Mouse (Mus musculus) forebrain, embryonic 16.5 days (tissue): ENCODE results near the gene Cavin2. TPM values are rescaled to one million over a fixed set of nuclear protein-coding genes. Genes with fewer than 3 reads are reported as not detected.
A peak's percentile ranks its signal among the peaks of the same experiment; 100 is the strongest.

ENCODE experiments used
- ATAC-seq: fragments of 200-750 bp; cut with Nextera tagmentation; 2 replicates; pipeline ENCODE4 v1.8.0; 2017; ENCODE audit warnings: mild to moderate bottlenecking, moderate library complexity
- H3K27ac ChIP-seq: fragments of 300-500 bp; sonication (generic); 2 replicates; pipeline ENCODE4 v1.5.1; 2014; ENCODE audit warnings: low read length, control low read depth
- H3K27me3 ChIP-seq: fragments of 300-500 bp; sonication (generic); replicated peaks from 2 replicates; pipeline ENCODE4 v1.6.1; 2014; ENCODE audit warnings: low read length; ENCODE audit not compliant: control insufficient read depth, insufficient read depth
- H3K36me3 ChIP-seq: fragments of 300-500 bp; sonication (generic); 2 replicates; pipeline ENCODE4 v1.6.1; 2014; ENCODE audit not compliant: control insufficient read depth, insufficient read depth
- H3K4me1 ChIP-seq: fragments of 300-500 bp; sonication (generic); replicated peaks from 2 replicates; pipeline ENCODE4 v1.6.1; 2014; ENCODE audit warnings: low read length; ENCODE audit not compliant: control insufficient read depth, insufficient read depth
- H3K4me2 ChIP-seq: fragments of 300-500 bp; sonication (generic); 2 replicates; pipeline ENCODE4 v1.6.1; 2014; ENCODE audit warnings: mild to moderate bottlenecking, low read length, control low read depth
- H3K4me3 ChIP-seq: fragments of 300-500 bp; sonication (generic); replicated peaks from 2 replicates; pipeline ENCODE4 v1.5.1; 2014; ENCODE audit warnings: mild to moderate bottlenecking, low read length, control low read depth
- H3K9ac ChIP-seq: fragments of 300-500 bp; sonication (generic); replicated peaks from 2 replicates; pipeline ENCODE4 v1.6.1; 2014; ENCODE audit warnings: low read depth, low read length, control low read depth
- H3K9me3 ChIP-seq: fragments of 300-500 bp; sonication (generic); 2 replicates; pipeline ENCODE4 v1.6.1; 2016; ENCODE audit warnings: low read length; ENCODE audit not compliant: control insufficient read depth
- WGBS: fragments of 180-500 bp; shearing (Covaris S2); extraction: QIAGEN DNeasy Blood & Tissue Kit; methylation state at CpG from one replicate; pipeline ENCODE4 v1.1.7; 2014; 5-methylcytosine and 5-hydroxymethylcytosine counted together
- polyA plus RNA-seq: library from polyadenylated mRNA; unstranded; fragments of >200 nt; fragmentation: Nextera tagmentation; extraction: Ambion mirVana; gene quantifications from 2 replicates; pipeline ENCODE4 v1.2.1, GENCODE M21; 2015

The Cavin2 gene
- polyA plus RNA-seq, 1 experiment from 2014 or later, result 5.2 TPM

DNA sequence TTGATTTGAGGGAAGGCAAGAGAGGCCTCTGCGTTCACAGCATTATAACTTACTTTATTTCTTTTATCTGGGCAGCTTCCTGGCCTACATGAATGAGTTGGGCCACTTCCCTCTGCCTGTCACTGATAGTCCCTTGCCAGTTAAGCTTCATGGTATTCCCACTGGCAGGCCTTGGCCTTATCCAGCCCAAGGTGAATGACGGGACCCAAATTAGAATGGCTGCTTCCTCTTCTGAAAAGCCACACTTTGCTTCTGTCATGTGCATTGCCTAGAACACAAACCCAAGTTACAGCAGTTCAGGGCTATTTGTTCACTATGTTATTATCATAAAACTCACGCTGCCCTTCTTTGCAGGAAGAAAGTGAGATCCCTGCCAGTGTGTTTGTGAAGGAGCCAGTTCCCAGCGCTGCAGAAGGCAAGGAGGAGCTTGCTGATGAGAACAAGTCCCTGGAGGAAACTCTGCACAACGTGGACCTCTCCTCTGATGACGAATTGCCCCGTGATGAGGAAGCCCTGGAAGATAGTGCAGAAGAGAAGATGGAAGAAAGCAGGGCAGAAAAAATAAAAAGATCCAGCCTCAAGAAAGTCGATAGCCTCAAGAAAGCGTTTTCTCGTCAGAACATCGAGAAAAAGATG is 11.5 kb downstream of the Cavin2 start:
- Histone ChIP-seq H3K9ac (no peak overlapping the region), H3K4me1 (no peaks in the 10 kb centered on the region), H3K4me2 (no peak overlapping the region), H3K36me3 (no peaks in the 10 kb centered on the region), H3K9me3 (no peaks in the 10 kb centered on the region), H3K4me3 (no peak overlapping the region), H3K27ac (no peak overlapping the region), H3K27me3 (no peaks in the 10 kb centered on the region)
- WGBS, result 85% methylated on average over 11 of the region's 11 CpGs
- no peak for ATAC-seq

DNA sequence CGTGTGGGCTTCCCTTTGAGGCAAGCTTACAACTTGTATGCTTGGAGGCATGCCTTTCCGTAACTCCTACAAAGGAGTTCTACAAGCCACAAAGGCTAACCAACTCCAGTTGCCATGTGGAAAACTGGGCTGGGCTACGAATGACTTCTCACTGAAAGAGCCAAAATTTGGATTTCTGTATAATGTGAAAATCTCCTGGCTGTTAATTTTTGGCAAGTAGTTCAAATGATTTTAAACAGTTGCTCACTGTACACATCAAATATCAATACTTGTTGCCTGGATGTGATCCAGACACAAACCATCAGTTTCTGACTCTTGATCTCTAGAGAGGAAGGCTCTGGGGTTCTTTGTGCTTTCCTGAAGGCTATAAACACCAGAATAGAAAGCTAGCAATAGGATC is 18.1 kb downstream of the Cavin2 start:
- ATAC-seq, result no peak
- no peak overlapping the region for H3K4me3 ChIP-seq
- 81% methylated on average over 3 of the region's 3 CpGs for WGBS
- no peak overlapping the region for H3K4me2 ChIP-seq
- H3K9me3 ChIP-seq, result no peaks in the 10 kb centered on the region
- H3K36me3 ChIP-seq, result no peaks in the 10 kb centered on the region
- H3K27ac ChIP-seq, result no peak overlapping the region
- H3K27me3 ChIP-seq, result no peaks in the 10 kb centered on the region
- H3K4me1 ChIP-seq, result no peaks in the 10 kb centered on the region
- H3K9ac ChIP-seq, result no peak overlapping the region

DNA sequence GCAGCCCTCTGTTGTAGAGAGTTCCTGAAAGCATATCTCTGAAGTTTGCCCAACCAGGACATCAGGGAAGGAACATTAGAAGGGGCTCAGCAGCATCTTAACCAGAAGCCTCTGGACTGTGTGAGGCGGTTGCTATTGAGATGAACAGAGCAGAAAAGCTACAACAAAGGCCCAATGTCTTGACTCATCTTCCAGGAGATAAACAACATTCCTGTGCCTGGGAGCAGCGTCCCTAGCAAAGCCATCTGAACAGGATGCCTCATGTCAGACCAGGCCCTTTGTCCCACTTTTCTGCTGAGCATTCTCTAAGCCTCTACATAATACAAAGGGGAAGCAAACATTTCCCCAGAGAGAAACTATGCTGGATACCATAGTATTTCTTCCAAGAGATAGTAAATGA is 26.6 kb downstream of the Cavin2 start:
- H3K27ac ChIP-seq, result no peak overlapping the region
- H3K36me3 ChIP-seq, result no peaks in the 10 kb centered on the region
- H3K4me1 ChIP-seq, result no peaks in the 10 kb centered on the region
- H3K9me3 ChIP-seq, result no peaks in the 10 kb centered on the region
- 54% methylated on average over 2 of the region's 2 CpGs for WGBS
- ATAC-seq, result no peak
- no peak overlapping the region for H3K9ac ChIP-seq
- no peak overlapping the region for H3K4me3 ChIP-seq
- H3K4me2 ChIP-seq, result no peak overlapping the region
- no peaks in the 10 kb centered on the region for H3K27me3 ChIP-seq

DNA sequence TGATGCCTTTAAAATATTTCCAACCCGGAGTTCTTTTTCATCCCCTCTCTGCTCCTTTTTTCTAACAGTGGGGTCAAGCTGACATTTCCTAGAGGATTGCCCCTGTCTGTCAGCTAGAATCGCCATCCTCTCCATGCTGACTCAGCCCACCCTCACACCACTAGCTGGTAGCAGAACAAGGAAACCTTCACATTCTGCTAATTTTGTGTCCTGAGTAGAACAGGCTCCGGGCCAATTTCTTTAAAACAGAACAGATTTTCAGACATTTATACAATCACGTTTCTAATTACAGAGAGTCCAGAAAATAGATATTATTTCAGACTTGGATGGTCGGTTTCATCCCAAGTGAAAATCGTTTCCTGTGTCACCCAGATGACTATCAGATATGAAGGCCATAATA is 34.6 kb downstream of the Cavin2 start:
- Histone ChIP-seq H3K4me1 (no peaks in the 10 kb centered on the region), H3K27ac (no peak overlapping the region), H3K4me2 (no peak overlapping the region), H3K9ac (no peak overlapping the region), H3K36me3 (no peaks in the 10 kb centered on the region), H3K27me3 (no peaks in the 10 kb centered on the region), H3K9me3 (no peaks in the 10 kb centered on the region), H3K4me3 (no peak overlapping the region)
- 67% methylated on average over 6 of the region's 6 CpGs for WGBS
- ATAC-seq, result no peak

DNA sequence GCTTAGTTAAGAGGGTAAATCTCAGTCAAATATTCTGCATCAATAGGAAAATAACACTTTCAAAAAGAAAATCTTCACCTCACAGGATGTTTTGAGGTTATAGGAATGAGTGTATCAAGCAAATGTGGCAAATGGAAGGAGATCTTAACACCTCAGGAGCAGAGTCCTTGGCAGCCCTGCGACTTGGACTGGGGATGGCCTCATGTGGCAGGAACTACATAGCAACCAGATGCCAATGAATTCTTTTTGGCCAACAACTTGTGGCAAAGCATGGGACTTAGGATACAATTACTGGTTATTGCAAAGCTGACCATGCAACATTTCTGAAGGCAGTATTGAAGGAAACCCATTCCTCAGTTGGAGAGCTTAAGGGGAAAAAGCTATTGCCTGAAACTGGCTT is 39.6 kb downstream of the Cavin2 start:
- Histone ChIP-seq H3K4me1 (0 out of 2 replicates have a peak, but pooled peaks cover 2% of the 10 kb centered on the region), H3K4me3 (no peak overlapping the region), H3K9me3 (no peaks in the 10 kb centered on the region), H3K27ac (no peak overlapping the region), H3K36me3 (no peaks in the 10 kb centered on the region), H3K4me2 (no peak overlapping the region), H3K27me3 (no peaks in the 10 kb centered on the region), H3K9ac (no peak overlapping the region)
- no peak for ATAC-seq
- WGBS, result 100% methylated on average over 1 of the region's 1 CpGs

DNA sequence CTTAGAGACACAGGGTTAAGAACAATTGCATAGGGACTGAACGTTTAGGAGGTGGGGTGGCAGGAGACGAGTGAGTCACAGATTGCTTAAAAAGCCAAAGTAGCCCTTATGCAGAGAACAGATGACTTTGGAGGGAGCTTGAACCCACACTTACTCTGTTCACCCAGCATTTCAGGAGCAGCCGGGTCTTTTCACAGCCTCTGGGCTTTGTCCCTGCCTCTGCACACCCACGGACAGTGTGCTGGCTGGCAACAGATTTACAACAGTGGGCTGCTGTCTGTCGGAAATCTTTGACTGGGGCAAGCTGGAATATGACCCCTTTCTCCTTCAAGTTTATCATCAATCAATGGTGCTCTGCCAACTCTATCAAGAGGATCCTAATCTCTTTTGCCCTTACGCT is 44.1 kb downstream of the Cavin2 start:
- Histone ChIP-seq H3K9ac (no peak overlapping the region), H3K4me2 (no peak overlapping the region)

DNA sequence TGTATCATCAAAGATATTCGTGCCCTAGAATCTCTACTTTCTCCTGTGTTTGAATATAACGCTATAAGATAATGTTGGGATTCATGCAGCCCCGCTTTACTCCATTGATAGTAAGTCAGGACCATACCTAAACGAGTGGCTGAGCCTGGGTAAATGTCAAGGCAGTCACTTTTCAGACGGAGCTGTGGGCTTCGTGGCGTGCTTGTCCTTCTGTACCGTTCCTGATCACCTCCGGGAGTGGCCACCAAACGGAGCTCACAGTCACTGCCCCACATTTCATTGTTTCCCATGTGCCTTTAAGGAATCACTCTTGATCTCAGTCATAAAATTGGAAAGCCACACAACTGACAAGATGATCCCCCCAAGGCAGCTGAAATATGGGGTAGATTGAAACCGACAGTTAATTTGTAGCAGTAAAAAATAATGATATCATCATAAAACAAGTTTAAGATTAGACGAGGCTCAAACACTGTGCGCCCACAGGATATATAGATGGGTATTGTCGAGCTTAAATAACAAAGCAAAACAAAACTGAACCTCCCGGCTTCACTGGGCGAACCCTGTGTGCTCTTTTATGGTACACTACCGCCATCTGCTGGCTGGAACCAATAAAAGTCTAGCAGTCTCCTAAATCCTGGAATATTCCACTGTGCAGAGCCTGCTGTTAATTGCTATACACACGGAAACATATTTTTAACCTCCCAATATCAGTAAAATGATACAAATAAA is 44.8 kb downstream of the Cavin2 start:
- Histone ChIP-seq H3K9me3 (no peaks in the 10 kb centered on the region), H3K4me1 (peaks cover 5% of the 10 kb centered on the region; the same call in 1 of the 2 replicates), H3K27ac (peak overlapping the region; percentile 67), H3K4me2 (peak overlapping the region; percentile 44), H3K4me3 (peak overlapping the region; percentile 30), H3K27me3 (no peaks in the 10 kb centered on the region), H3K36me3 (no peaks in the 10 kb centered on the region), H3K9ac (peak overlapping the region; percentile 40)
- 26% methylated on average over 18 of the region's 18 CpGs for WGBS
- peak; percentile 95 for ATAC-seq

More for the DNA sequence above, 44.1 kb downstream of the Cavin2 start:
- Histone ChIP-seq H3K27ac (no peak overlapping the region), H3K4me1 (peaks cover 5% of the 10 kb centered on the region; the same call in 1 of the 2 replicates), H3K9me3 (no peaks in the 10 kb centered on the region), H3K4me3 (no peak overlapping the region), H3K36me3 (no peaks in the 10 kb centered on the region), H3K27me3 (no peaks in the 10 kb centered on the region)
- ATAC-seq, result no peak
- 68% methylated on average over 6 of the region's 6 CpGs for WGBS

DNA sequence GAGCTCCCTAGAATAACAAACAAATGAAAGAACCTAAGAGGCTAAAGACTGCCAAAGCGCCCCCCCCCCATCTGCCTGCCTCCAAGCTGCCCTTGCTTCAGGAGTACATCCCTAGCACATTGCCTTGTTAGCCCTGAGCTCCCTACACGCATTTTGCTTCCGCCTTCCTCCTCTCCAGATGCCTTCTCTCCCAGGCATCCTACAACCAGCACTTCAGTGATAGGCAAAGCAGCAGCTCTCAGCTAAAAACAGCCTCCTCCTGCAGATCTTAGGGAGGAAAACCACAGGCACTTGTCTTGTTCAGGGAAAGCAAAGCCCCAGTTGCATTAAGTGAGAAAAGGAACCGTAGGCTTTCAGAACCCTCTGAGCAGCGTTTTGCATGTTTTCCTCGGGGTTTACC is 45.4 kb downstream of the Cavin2 start:
- H3K27ac ChIP-seq, result peak overlapping the region; percentile 67
- peak; percentile 73 for ATAC-seq
- WGBS, result 27% methylated on average over 6 of the region's 6 CpGs
- H3K36me3 ChIP-seq, result no peaks in the 10 kb centered on the region
- H3K4me2 ChIP-seq, result peak overlapping the region; percentile 33
- peak overlapping the region; percentile 40 for H3K9ac ChIP-seq
- no peaks in the 10 kb centered on the region for H3K9me3 ChIP-seq
- H3K4me3 ChIP-seq, result no peak overlapping the region
- peaks cover 5% of the 10 kb centered on the region; the same call in 1 of the 2 replicates for H3K4me1 ChIP-seq
- no peaks in the 10 kb centered on the region for H3K27me3 ChIP-seq

DNA sequence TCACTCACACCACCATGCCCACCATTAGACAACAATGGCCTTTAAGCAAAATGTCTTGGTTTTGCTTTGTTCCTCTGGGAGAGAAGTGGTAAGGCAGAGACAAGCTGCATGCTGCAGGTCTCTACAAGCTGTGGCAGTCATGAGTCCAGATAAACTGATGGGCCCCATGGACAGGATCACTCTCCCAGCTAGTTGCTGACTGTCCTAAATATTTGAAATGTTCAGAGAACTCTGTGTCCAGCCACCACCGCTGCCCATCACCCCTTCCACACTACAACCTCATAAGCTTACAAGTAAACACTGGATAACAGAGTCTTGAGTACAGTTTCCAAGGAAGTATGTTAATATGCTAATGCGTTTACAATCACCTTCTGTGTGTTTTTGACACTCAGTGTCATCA is 46.2 kb downstream of the Cavin2 start:
- H3K4me1 ChIP-seq, result peaks cover 5% of the 10 kb centered on the region; the same call in 1 of the 2 replicates
- H3K4me2 ChIP-seq, result no peak overlapping the region
- H3K9ac ChIP-seq, result no peak overlapping the region
- no peaks in the 10 kb centered on the region for H3K9me3 ChIP-seq
- 91% methylated on average over 2 of the region's 2 CpGs for WGBS
- ATAC-seq, result no peak
- H3K36me3 ChIP-seq, result no peaks in the 10 kb centered on the region
- no peak overlapping the region for H3K4me3 ChIP-seq
- H3K27me3 ChIP-seq, result no peaks in the 10 kb centered on the region
- no peak overlapping the region for H3K27ac ChIP-seq
